Mouse (Mus musculus) granulocyte monocyte progenitor cell, adult 5-6 weeks (primary cell): ENCODE data around the gene Fbxw16. TPM values are rescaled to one million over a fixed set of nuclear protein-coding genes. Genes with fewer than 3 reads are reported as not detected.
"Not testable (repeated sequence)": the region's sequence is repeated elsewhere in the genome, so short reads cannot be mapped to it uniquely, and the experiment has no call there.

Experiments
- ATAC-seq: replicated peaks from 2 replicates; pipeline ENCODE4 v1.8.0; 2016; ENCODE audit warnings: mild to moderate bottlenecking, moderate TSS enrichment, inconsistent platforms; ENCODE audit not compliant: poor library complexity, severe bottlenecking
- total RNA-seq, 2 experiments: library from RNA; stranded (forward) in 1 of 2; stranded (reverse) in 1 of 2; fragments of 200-712, 200-1000 nt in 1 of 2; fragments of >200 nt in 1 of 2; fragmentation: Nextera tagmentation in 1 of 2; gene quantifications; 2 replicates each; pipeline ENCODE4 v1.2.3; 2014 to 2017

Fbxw16 gene
- not detected in 2 replicates for total RNA-seq (2014; fragmentation: Nextera tagmentation)
- not detected in 2 replicates for total RNA-seq (2017)

- ATAC-seq = no peak
Observed at GRCm38 (mm10) chr9:109449040-109449439, at the start of gene Fbxw16. TSS of gene Fbxw16 (minus strand) at chr9:109449140.

GRCm38 (mm10) chr9:109495775-109496174 is 46.8 kb upstream of the Fbxw16 start, which contains the start of gene Fbxw19:
TSS of gene Fbxw19 (minus strand) at chr9:109495875.
- not testable (repeated sequence) for ATAC-seq

GRCm38 (mm10) chr9:109432956-109433355 is 16.0 kb downstream of the Fbxw16 start:
- ATAC-seq = no peak

GRCm38 (mm10) chr9:109404196-109404595 is 44.7 kb downstream of the Fbxw16 start, which contains the start of gene Fbxw22:
TSS of gene Fbxw22 (minus strand) at chr9:109404296.
- not testable (repeated sequence) for ATAC-seq

Other genes with a start within 250 kb of the Fbxw16 start
- not detected in 2 replicates for gene Fbxw20, start 214.4 kb downstream of the Fbxw16 start, total RNA-seq (2014; fragmentation: Nextera tagmentation)
- gene Fbxw20, start 214.4 kb downstream of the Fbxw16 start, total RNA-seq (2017) = not detected in 2 replicates
- not detected in 2 replicates for gene Fbxw14, start 161.5 kb downstream of the Fbxw16 start, total RNA-seq (2014; fragmentation: Nextera tagmentation)
- gene Fbxw14, start 161.5 kb downstream of the Fbxw16 start, total RNA-seq (2017) = not detected in 2 replicates
- not detected in 2 replicates for gene Fbxw28, start 109.5 kb downstream of the Fbxw16 start, total RNA-seq (2014; fragmentation: Nextera tagmentation)
- gene Fbxw28, start 109.5 kb downstream of the Fbxw16 start, total RNA-seq (2017) = not detected in 2 replicates
- gene Fbxw22, start 44.8 kb downstream of the Fbxw16 start, total RNA-seq (2014; fragmentation: Nextera tagmentation) = not detected in 2 replicates
- not detected in 2 replicates for gene Fbxw22, start 44.8 kb downstream of the Fbxw16 start, total RNA-seq (2017)
- gene Fbxw19, start 46.7 kb upstream of the Fbxw16 start, total RNA-seq (2014; fragmentation: Nextera tagmentation) = not detected in 2 replicates
- not detected in 2 replicates for gene Fbxw19, start 46.7 kb upstream of the Fbxw16 start, total RNA-seq (2017)
- gene Fbxw15, start 119.1 kb upstream of the Fbxw16 start, total RNA-seq (2014; fragmentation: Nextera tagmentation) = not detected in 2 replicates
- not detected in 2 replicates for gene Fbxw15, start 119.1 kb upstream of the Fbxw16 start, total RNA-seq (2017)
- gene Fbxw24, start 176.9 kb upstream of the Fbxw16 start, total RNA-seq (2014; fragmentation: Nextera tagmentation) = not detected in 2 replicates
- gene Fbxw24, start 176.9 kb upstream of the Fbxw16 start, total RNA-seq (2017) = not detected in 2 replicates
- not detected in 2 replicates for gene Fbxw25, start 215.5 kb upstream of the Fbxw16 start, total RNA-seq (2014; fragmentation: Nextera tagmentation)
- gene Fbxw25, start 215.5 kb upstream of the Fbxw16 start, total RNA-seq (2017) = not detected in 2 replicates